In the genomic region with DNA sequence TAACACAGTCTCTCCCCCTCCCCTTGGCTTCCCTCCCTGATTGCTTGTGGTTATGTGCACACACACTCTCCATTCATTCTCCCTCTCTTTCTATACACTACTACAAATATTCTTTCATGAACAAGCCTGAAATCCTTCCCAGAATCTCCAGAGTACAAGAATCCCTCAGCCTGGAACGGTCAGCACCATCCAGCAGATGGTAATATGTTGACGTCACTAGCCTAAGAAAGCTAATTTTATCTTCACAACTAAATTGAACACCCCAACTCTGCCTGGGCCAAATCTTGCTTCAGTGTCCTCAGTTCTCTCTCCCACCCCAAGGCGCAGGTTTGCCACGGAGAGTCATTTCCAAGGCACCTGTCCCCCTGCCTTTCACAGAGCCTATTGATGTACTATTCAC, we compare ENCODE assay signal across 15 mouse cellular contexts.
A peak's percentile ranks its signal among the peaks of the same experiment; 100 is the strongest.
DNase-seq lines count a peak whose midpoint lies in the region; ATAC-seq and TF ChIP-seq lines count a peak whose summit lies in the region.
"Had no signal": no experiment of that assay in that cellular context is flagged by ENCODE, and none has a peak within 500 bp of the region (broad histone marks: within the 10 kb centered on the region; RNA-seq: fewer than 3 reads in every experiment).

No protein-coding gene starts in this region.

- no peak for TF ChIP-seq POLR2A in cerebellum, adult 2 months (IDR thresholded peaks at IDR 0.05; ENCODE audit: borderline replicate concordance, insufficient read depth, low read length)

- TF ChIP-seq CTCF in cerebellum, adult 2 months (IDR thresholded peaks at IDR 0.05; ENCODE audit: borderline replicate concordance, insufficient read depth, low read depth, low read length): no peak

- WGBS in cerebellum, adult 2 months: 17% methylated on average over 4 of the region's 4 CpGs

- H3K4me3 ChIP-seq in cerebellum, adult 2 months (replicated peaks; ENCODE audit: insufficient read depth, low read depth, low read length): no peak overlapping the region
- H3K4me3 ChIP-seq: embryonic facial prominence, embryonic 12.5 days; heart, embryonic 13.5 days; hindbrain, embryonic 15.5 days had no signal

- no peaks in the 10 kb centered on the region for H3K27me3 ChIP-seq in cerebellum, adult 2 months (ENCODE audit: control insufficient read depth, insufficient read depth, low read length)
- H3K27me3 ChIP-seq: embryonic facial prominence, embryonic 12.5 days; heart, embryonic 13.5 days; hindbrain, embryonic 15.5 days had no signal

- peak overlapping the region; percentile 29; the same call in 1 of the 2 replicates for H3K27ac ChIP-seq in cerebellum, adult 2 months (ENCODE audit: insufficient read depth, low read length)
- H3K27ac ChIP-seq: embryonic facial prominence, embryonic 12.5 days; heart, embryonic 13.5 days; hindbrain, embryonic 15.5 days had no signal

- peak; percentile 71 for ATAC-seq in frontal cortex, adult (ENCODE audit: low TSS enrichment)
- ATAC-seq: forebrain, embryonic 16.5 days; intestine, postnatal 0 days had no signal

- DNase-seq in cerebellum, adult 2 months: peak in 1 of 2 experiments; percentile 71
- no peak for DNase-seq in cerebellum, postnatal 4 days (ENCODE audit: low spot score in 2 of 2)
- no peak for DNase-seq in frontal cortex, postnatal 14 days (ENCODE audit: low spot score in 2 of 2)
- peak; percentile 28 to 37 for DNase-seq in left cerebral cortex, postnatal 14 days (ENCODE audit: low spot score in 2 of 2)
- no peak for DNase-seq in left cerebral cortex, adult 9 months (ENCODE audit: low spot score in 2 of 2)
- peak; percentile 26 for DNase-seq in right cerebral cortex, postnatal 25 days
- no peak for DNase-seq in right cerebral cortex, postnatal 4 days
- DNase-seq: gastrocnemius, postnatal 14 days; heart, postnatal 36 days had no signal

- intact Hi-C loops in left cerebral cortex, postnatal 14 days (cut with DNase I): no loop called here

- peaks cover 32% of the 10 kb centered on the region for H3K4me1 ChIP-seq in cerebellum, adult 2 months (ENCODE audit: control insufficient read depth, insufficient read depth, low read length)
- H3K4me1 ChIP-seq: embryonic facial prominence, embryonic 12.5 days; heart, embryonic 13.5 days; hindbrain, embryonic 15.5 days had no signal

Comparison
In these comparisons a context has a peak if more than half of its experiments do, and no peak if none do; other contexts are left out.
1. DNase-seq: peak in left cerebral cortex, postnatal 14 days (2 of 2) and right cerebral cortex, postnatal 25 days (single experiment); none in cerebellum, postnatal 4 days (0 of 2), frontal cortex, postnatal 14 days (0 of 2), left cerebral cortex, adult 9 months (0 of 2) and right cerebral cortex, postnatal 4 days (single experiment).